Mouse (Mus musculus) heart, adult 8-10 months (tissue): ENCODE results near the gene Irf4. TPM values are rescaled to one million over a fixed set of nuclear protein-coding genes. Genes with fewer than 3 reads are reported as not detected.

Experiments used
- DNase-seq: peaks from one replicate; pipeline ENCODE4 v3.0.0; 2022; ENCODE audit warnings: low spot score
- total RNA-seq, 4 experiments: library from RNA; stranded (reverse); gene quantifications; 2 replicates each; pipeline ENCODE4 v1.2.4; 2022

The Irf4 gene
- 1 to 10 TPM in 3 of 4 experiments, under 1 TPM in 1; 0.88 to 1.9 (median 1.3) TPM for total RNA-seq

- peak; percentile 58 for DNase-seq
Observed at GRCm38 (mm10) chr13:30749021-30749556, at the start of gene Irf4. Gene Irf4 (plus strand): TSS chr13:30749226.

- DNase-seq = no peak
Observed at GRCm38 (mm10) chr13:30702695-30703094, 46.3 kb upstream of the Irf4 start.

GRCm38 (mm10) chr13:30704246-30705095, 44.6 kb upstream of the Irf4 start:
- no peak for DNase-seq

GRCm38 (mm10) chr13:30711066-30711465, 38.0 kb upstream of the Irf4 start:
- no peak for DNase-seq

- DNase-seq = no peak
Observed at GRCm38 (mm10) chr13:30711711-30712110, 37.3 kb upstream of the Irf4 start.

- no peak for DNase-seq
Observed at GRCm38 (mm10) chr13:30712280-30712679, 36.7 kb upstream of the Irf4 start.

GRCm38 (mm10) chr13:30713621-30714020, 35.4 kb upstream of the Irf4 start:
- DNase-seq = no peak

GRCm38 (mm10) chr13:30714552-30714951, 34.5 kb upstream of the Irf4 start:
- no peak for DNase-seq

GRCm38 (mm10) chr13:30715060-30715459, 34.0 kb upstream of the Irf4 start:
- DNase-seq = no peak

GRCm38 (mm10) chr13:30715573-30715972, 33.5 kb upstream of the Irf4 start:
- DNase-seq = no peak

- no peak for DNase-seq
Observed at GRCm38 (mm10) chr13:30716611-30717010, 32.4 kb upstream of the Irf4 start.

- DNase-seq = no peak
Observed at GRCm38 (mm10) chr13:30722601-30723000, 26.4 kb upstream of the Irf4 start.

GRCm38 (mm10) chr13:30723258-30723657, 25.8 kb upstream of the Irf4 start:
- DNase-seq = no peak

- no peak for DNase-seq
Observed at GRCm38 (mm10) chr13:30723858-30724257, 25.2 kb upstream of the Irf4 start.

GRCm38 (mm10) chr13:30724691-30725271, 24.2 kb upstream of the Irf4 start:
- no peak for DNase-seq

- DNase-seq = no peak
Observed at GRCm38 (mm10) chr13:30726879-30727278, 22.1 kb upstream of the Irf4 start.

GRCm38 (mm10) chr13:30728155-30728554, 20.9 kb upstream of the Irf4 start:
- DNase-seq = no peak

GRCm38 (mm10) chr13:30729245-30729644, 19.8 kb upstream of the Irf4 start:
- peak; percentile 38 for DNase-seq

- no peak for DNase-seq
Observed at GRCm38 (mm10) chr13:30730104-30730793, 18.8 kb upstream of the Irf4 start.

GRCm38 (mm10) chr13:30732709-30733445, 16.1 kb upstream of the Irf4 start:
- DNase-seq = no peak

GRCm38 (mm10) chr13:30736721-30737120, 12.3 kb upstream of the Irf4 start:
- no peak for DNase-seq

GRCm38 (mm10) chr13:30737257-30737656, 11.8 kb upstream of the Irf4 start:
- no peak for DNase-seq
